Mouse (Mus musculus) subcutaneous adipose tissue, adult 2 months (tissue): ENCODE measurements around the gene Gm28168. TPM values are rescaled to one million over a fixed set of nuclear protein-coding genes. Genes with fewer than 3 reads are reported as not detected.

ENCODE experiments used
- polyA plus RNA-seq: library from polyadenylated mRNA; depleted of rRNA; stranded (reverse); fragments of >200 nt; gene quantifications from 2 replicates; pipeline ENCODE4 v1.2.3, GENCODE M21; 2012; ENCODE audit warnings: low replicate concordance; rRNA removed

The Gm28168 gene
- polyA plus RNA-seq: not detected in 2 replicates

GRCm38 (mm10) chr1:117927715-117928114, at the start of gene Gm28168:
Gene Gm28168, plus strand, starts transcription at chr1:117928015.

GRCm38 (mm10) chr1:117965639-117966038, 37.8 kb downstream of the Gm28168 start, which contains the start of gene Gm7145:
Gene Gm7145, plus strand, starts transcription at chr1:117965939.

Other genes with a start within 250 kb of the Gm28168 start
- gene Gm28363, start 230.9 kb upstream of the Gm28168 start, polyA plus RNA-seq: not detected in 2 replicates
- not detected in 2 replicates for gene B020011L13Rik, start 146.9 kb upstream of the Gm28168 start, polyA plus RNA-seq
- not detected in 2 replicates for gene Gm28360, start 97.9 kb upstream of the Gm28168 start, polyA plus RNA-seq
- gene Gm7145, start 37.9 kb downstream of the Gm28168 start, polyA plus RNA-seq: not detected in 2 replicates
- gene Gm29106, start 248.5 kb downstream of the Gm28168 start, polyA plus RNA-seq: not detected in 2 replicates